Mouse (Mus musculus): ENCODE data around the gene Abhd17a. TPM values are rescaled to one million over a fixed set of nuclear protein-coding genes. Genes with fewer than 3 reads are reported as not detected.
A peak's percentile ranks its signal among the peaks of the same experiment; 100 is the strongest.

Abhd17a gene
- total and polyA plus RNA-seq, 3 experiments: 37.2 to 49.1 (median 48.0) TPM

DNA sequence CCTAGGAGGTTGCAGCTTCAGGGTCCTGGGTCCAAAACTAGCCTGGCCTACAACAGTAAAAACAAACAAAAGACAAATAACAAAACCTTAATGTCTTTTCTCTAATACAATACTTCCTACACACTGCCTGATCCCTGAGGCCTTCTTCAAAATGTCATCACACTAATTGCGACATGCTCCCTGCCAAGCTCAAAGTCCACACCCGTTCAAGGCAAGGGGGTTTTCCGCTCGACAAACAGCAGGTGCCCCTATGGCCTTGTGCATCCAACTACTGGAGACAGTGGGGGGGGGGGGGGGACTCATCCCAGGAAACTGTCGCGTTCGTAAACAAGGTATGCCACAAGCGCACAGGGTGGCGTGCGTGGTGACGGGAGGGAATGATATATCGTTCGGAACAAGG lies 29.5 kb downstream of the Abhd17a start:
- no peaks in the 10 kb centered on the region for H3K27me3 ChIP-seq (replicated peaks)
- peaks cover 18 to 46% of the 10 kb centered on the region in 2 experiments for H3K4me1 ChIP-seq (ENCODE audit: control insufficient read depth in 1 of 2, insufficient read depth in 2 of 2)
- H3K36me3 ChIP-seq (replicated peaks in 1 of 2; ENCODE audit: control insufficient read depth in 1 of 2, insufficient read depth in 1 of 2, low read length in 1 of 2): peaks cover 0 to 54% of the 10 kb centered on the region in 2 experiments
- no peak for DNase-seq (ENCODE audit: extremely low read depth)
- peak overlapping the region; percentile 71 to 98 (median 93) for H3K4me3 ChIP-seq (replicated peaks in 1 of 3; ENCODE audit: low read depth in 2 of 3, low read length in 2 of 3, poor library complexity in 1 of 3)
- TF ChIP-seq KAT2A (IDR thresholded peaks at IDR 0.05; ENCODE audit: insufficient replicate concordance, low read length) (no peak), ZNF384 (IDR thresholded peaks at IDR 0.05; ENCODE audit: low read depth, low read length) (no peak), USF1 (IDR thresholded peaks at IDR 0.05; ENCODE audit: low read depth, low read length) (no peak), HCFC1 (IDR thresholded peaks at IDR 0.05; ENCODE audit: low read depth, low read length) (no peak), MEF2A (IDR thresholded peaks at IDR 0.05; ENCODE audit: borderline replicate concordance, low read depth, low read length) (no peak), JUND (conservative IDR thresholded peaks at IDR 0.05; ENCODE audit: low read depth, low read length) (no peak), MXI1 (IDR thresholded peaks at IDR 0.05; ENCODE audit: low read depth, low read length) (no peak), TBP (conservative IDR thresholded peaks at IDR 0.05; ENCODE audit: low read depth, low read length) (no peak), USF2 (conservative IDR thresholded peaks at IDR 0.05; ENCODE audit: low read depth, low read length) (no peak), POLR2A (IDR thresholded peaks at IDR 0.05; ENCODE audit: low read depth, low read length) (no peak), EP300 (IDR thresholded peaks at IDR 0.05; ENCODE audit: low read length) (no peak), ELF1 (IDR thresholded peaks at IDR 0.05; ENCODE audit: low read depth, low read length) (no peak), GABPA (IDR thresholded peaks at IDR 0.05; ENCODE audit: insufficient replicate concordance, low read depth, low read length) (no peak), CHD1 (IDR thresholded peaks at IDR 0.05; ENCODE audit: low read depth, low read length) (no peak)
- in situ Hi-C loops (cut with MboI; ENCODE audit: low pct_ligation_motif_present, low pct_unique_long_range_greater_than_20kb, low sequenced_read_pairs): no loop called here
- H3K9me3 ChIP-seq (replicated peaks; ENCODE audit: low read length): no peaks in the 10 kb centered on the region
- H3K9ac ChIP-seq (ENCODE audit: insufficient read depth, low read depth): peak overlapping the region; percentile 91
- dilution Hi-C loops (cut with MboI; ENCODE audit: extremely low pct_ligation_motif_present, extremely low pct_unique_long_range_greater_than_20kb, low sequenced_read_pairs): no loop called here
- H3K79me2 ChIP-seq (replicated peaks; ENCODE audit: control insufficient read depth, extremely low read depth, insufficient read depth, poor library complexity, severe bottlenecking): peaks cover 49% of the 10 kb centered on the region
- peak overlapping the region; percentile 46; the same call in 1 of the 2 replicates for H3K27ac ChIP-seq (ENCODE audit: insufficient read depth, low read depth)
- peak overlapping the region; percentile 72 for H3K4me2 ChIP-seq (ENCODE audit: insufficient read depth, low read depth, poor library complexity, severe bottlenecking)

DNA sequence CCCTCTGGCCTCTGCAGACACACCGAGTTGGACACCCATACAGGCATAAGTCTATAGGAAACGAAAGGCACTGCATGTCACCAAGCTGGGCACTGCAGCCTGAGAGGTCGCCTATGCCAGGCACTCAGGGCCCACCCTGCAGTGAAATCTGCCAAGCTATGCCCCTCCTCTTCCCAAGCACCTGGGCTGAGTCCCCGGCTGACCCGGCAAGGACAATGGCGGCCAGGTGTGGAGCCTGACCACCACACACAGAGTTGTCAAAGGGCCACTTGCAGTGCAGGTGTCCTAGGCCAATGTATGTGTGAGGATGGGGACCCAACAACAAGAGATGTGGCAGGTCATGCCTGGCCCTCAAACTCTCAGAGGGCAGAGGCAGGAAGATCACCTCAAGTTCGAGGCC lies 30.7 kb downstream of the Abhd17a start:
- 0 out of 2 replicates have a peak overlapping the region, but pooled peaks have one; percentile 13 for H3K4me2 ChIP-seq (ENCODE audit: insufficient read depth, low read depth, poor library complexity, severe bottlenecking)
- dilution Hi-C loops (cut with MboI; ENCODE audit: extremely low pct_ligation_motif_present, extremely low pct_unique_long_range_greater_than_20kb, low sequenced_read_pairs) (no loop called here), in situ Hi-C loops (cut with MboI; ENCODE audit: low pct_ligation_motif_present, low pct_unique_long_range_greater_than_20kb, low sequenced_read_pairs) (no loop called here)
- no peak for DNase-seq (ENCODE audit: extremely low read depth)
- peak overlapping the region in 1 of 3 experiments; percentile 5 for H3K4me3 ChIP-seq (replicated peaks in 1 of 3; ENCODE audit: low read depth in 2 of 3, low read length in 2 of 3, poor library complexity in 1 of 3)
- H3K79me2 ChIP-seq (replicated peaks; ENCODE audit: control insufficient read depth, extremely low read depth, insufficient read depth, poor library complexity, severe bottlenecking): peaks cover 53% of the 10 kb centered on the region
- no peak overlapping the region for H3K9ac ChIP-seq (ENCODE audit: insufficient read depth, low read depth)
- H3K27me3 ChIP-seq (replicated peaks): no peaks in the 10 kb centered on the region
- peaks cover 18 to 46% of the 10 kb centered on the region in 2 experiments for H3K4me1 ChIP-seq (ENCODE audit: control insufficient read depth in 1 of 2, insufficient read depth in 2 of 2)
- no peak overlapping the region for H3K27ac ChIP-seq (ENCODE audit: insufficient read depth, low read depth)
- TF ChIP-seq SMC3 (IDR thresholded peaks at IDR 0.05; ENCODE audit: low read depth, low read length) (no peak), JUND (conservative IDR thresholded peaks at IDR 0.05; ENCODE audit: low read depth, low read length) (no peak), GABPA (IDR thresholded peaks at IDR 0.05; ENCODE audit: insufficient replicate concordance, low read depth, low read length) (no peak), ZNF384 (IDR thresholded peaks at IDR 0.05; ENCODE audit: low read depth, low read length) (no peak), CTCF (conservative IDR thresholded peaks at IDR 0.05 in 1 of 2, IDR thresholded peaks at IDR 0.05 in 1 of 2; ENCODE audit: low read depth in 2 of 2, low read length in 2 of 2) (no peak), MXI1 (IDR thresholded peaks at IDR 0.05; ENCODE audit: low read depth, low read length) (no peak), JUN (IDR thresholded peaks at IDR 0.05; ENCODE audit: insufficient read depth, low read depth, low read length) (no peak), RCOR1 (conservative IDR thresholded peaks at IDR 0.05; ENCODE audit: low read depth, low read length) (no peak), POLR2AphosphoS2 (IDR thresholded peaks at IDR 0.05; ENCODE audit: low read depth, low read length) (no peak), TBP (conservative IDR thresholded peaks at IDR 0.05; ENCODE audit: low read depth, low read length) (no peak), ETS1 (conservative IDR thresholded peaks at IDR 0.05; ENCODE audit: low read depth, low read length) (no peak), TCF12 (IDR thresholded peaks at IDR 0.05; ENCODE audit: low read depth, low read length) (no peak), NRF1 (IDR thresholded peaks at IDR 0.05; ENCODE audit: low read depth, low read length) (no peak), IRF4 (IDR thresholded peaks at IDR 0.05; ENCODE audit: low read depth, low read length) (no peak), MAX (IDR thresholded peaks at IDR 0.05; ENCODE audit: low read length) (no peak), ZC3H11A (IDR thresholded peaks at IDR 0.05; ENCODE audit: low read depth, low read length) (no peak), BHLHE40 (IDR thresholded peaks at IDR 0.05; ENCODE audit: low read depth, low read length) (no peak)
- H3K36me3 ChIP-seq (replicated peaks in 1 of 2; ENCODE audit: control insufficient read depth in 1 of 2, insufficient read depth in 1 of 2, low read length in 1 of 2): peaks cover 0 to 50% of the 10 kb centered on the region in 2 experiments
- H3K9me3 ChIP-seq (replicated peaks; ENCODE audit: low read length): no peaks in the 10 kb centered on the region

Measured in CH12.LX (cell line).